Mouse (Mus musculus) left cerebral cortex, postnatal 14 days (tissue): ENCODE data around the gene Kif1b. TPM values are rescaled to one million over a fixed set of nuclear protein-coding genes. Genes with fewer than 3 reads are reported as not detected.
"Not testable (repeated sequence)": the region's sequence is repeated elsewhere in the genome, so short reads cannot be mapped to it uniquely, and the experiment has no call there.

Source experiments
- DNase-seq, 2 experiments: peaks; one replicate each; pipeline ENCODE4 v3.0.0; 2021 to 2022; ENCODE audit warnings: low spot score in 2 of 2, mixed read lengths in 1 of 2
- intact Hi-C: fragments of 180-260 bp; cut with DNase I; formaldehyde crosslinking; loops from one replicate; pipeline ENCODE4 v1.15.1; 2025
- total RNA-seq, 2 experiments: library from RNA; stranded (reverse); gene quantifications; 2 replicates each; pipeline ENCODE4 v1.2.3; 2021

Kif1b gene
- total RNA-seq, 2 experiments from 2014 or later: 412 to 453 TPM

DNA sequence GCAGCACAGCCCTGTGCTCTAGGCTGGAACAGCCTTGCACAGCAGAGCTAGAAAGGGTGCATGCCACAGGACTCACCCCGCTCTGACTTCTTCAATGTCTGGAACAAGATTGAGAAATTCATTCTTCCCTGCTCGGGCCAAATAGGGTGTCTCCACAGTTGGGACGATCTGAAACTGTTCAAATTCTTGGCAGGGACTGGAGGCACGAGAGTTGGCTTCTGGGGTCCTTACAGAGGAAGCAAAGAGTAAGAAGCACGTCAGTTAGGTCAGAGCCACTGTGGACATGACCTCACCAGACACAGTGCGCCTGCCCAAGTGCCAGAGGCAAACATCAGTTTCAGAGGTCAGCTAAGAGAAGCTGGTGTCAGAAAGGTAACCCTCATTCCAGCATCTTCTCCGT, 125.3 kb downstream of the Kif1b start:
- intact Hi-C loops: no loop called here
- DNase-seq: no peak

DNA sequence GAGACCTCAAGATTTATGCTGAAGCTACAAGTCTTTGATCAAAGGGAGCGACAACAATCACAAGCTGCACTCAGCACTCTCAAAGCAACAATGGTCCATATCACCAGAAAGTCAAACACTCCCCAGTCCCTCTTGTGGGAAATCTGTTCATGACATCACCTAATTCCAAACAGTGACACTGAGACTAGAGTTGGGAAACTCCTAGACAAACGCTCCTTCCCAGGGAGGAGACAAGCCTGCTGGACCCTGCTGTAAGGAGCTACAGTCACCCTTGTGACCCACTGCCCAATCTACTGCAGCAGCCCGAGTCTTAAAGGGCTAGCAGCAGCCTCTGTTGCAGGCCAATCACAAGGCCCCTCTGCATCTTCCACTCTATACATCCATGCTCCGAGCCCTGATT, 127.9 kb downstream of the Kif1b start:
- intact Hi-C loops: no loop called here
- no peak for DNase-seq

GRCm38 (mm10) chr4:149179160-149179559, 128.3 kb downstream of the Kif1b start:
- no peak for DNase-seq
- intact Hi-C loops: no loop called here

DNA sequence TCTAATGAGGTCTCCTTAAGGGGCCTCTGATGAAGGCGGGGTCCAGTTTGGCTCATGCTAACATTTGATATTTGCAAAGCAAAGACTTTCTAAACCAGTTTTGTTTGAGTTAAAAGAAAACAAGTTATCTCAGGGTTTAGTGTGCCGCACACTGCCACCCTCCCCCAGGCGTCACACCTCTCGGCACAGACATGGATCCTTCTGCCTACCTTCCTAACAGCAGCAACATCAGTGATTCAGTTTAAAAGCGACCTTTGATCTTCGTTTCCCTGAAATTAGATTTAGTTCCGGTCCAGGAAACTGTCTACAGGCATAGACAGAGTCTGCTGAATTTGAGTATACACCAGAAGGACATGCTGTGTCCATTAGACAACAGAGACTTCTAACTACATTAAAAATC, 129.2 kb downstream of the Kif1b start:
- DNase-seq: no peak

GRCm38 (mm10) chr4:149177046-149177445, 130.4 kb downstream of the Kif1b start:
- no peak for DNase-seq
- intact Hi-C loops: no loop called here

More for the DNA sequence above, 129.2 kb downstream of the Kif1b start:
- intact Hi-C loops: no loop called here

- intact Hi-C loops: no loop called here
- no peak for DNase-seq
Measured at GRCm38 (mm10) chr4:149176645-149177044, 130.8 kb downstream of the Kif1b start.

- DNase-seq: no peak
- intact Hi-C loops: no loop called here
Measured at GRCm38 (mm10) chr4:149173661-149174060, 133.8 kb downstream of the Kif1b start.

DNA sequence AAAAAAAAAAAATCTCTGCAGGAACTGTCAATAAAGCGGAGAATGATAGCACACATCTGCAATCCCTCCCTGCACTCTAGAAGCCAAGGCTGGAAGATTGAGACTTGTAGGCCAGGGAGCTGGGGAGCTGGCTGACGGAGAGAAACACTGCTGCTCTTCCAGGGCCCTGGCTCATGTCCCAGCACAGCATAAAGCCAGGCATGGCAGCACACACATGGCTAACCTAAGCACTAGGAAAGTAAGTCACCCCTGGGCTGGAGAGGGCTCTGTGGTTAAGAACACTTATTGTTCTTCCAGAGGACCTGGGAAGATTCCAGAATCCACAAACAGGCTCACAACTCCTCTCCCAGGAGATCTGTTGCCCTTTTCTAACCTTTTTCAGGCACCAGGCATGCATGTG, 134.8 kb downstream of the Kif1b start:
- no peak for DNase-seq
- intact Hi-C loops: no loop called here

DNA sequence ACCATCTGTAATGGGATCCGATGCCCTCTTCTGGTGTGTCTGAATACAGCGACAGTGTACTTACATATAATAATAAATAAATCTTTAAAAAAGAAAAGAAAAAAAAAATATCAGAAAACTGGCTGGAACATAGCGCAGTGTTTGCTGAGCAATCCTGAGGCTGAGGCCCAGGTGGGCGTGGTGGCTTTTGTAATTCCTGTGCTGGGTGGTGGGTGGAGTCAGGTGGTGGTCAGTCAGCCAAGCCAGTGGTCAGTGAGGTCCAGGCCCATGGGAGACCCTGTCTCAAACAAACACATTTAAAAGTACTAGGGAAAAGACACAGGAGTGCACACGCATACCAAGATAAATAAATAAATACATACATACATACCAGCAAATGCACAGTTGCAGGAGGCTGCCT, 135.4 kb downstream of the Kif1b start:
- intact Hi-C loops: no loop called here
- no peak for DNase-seq

GRCm38 (mm10) chr4:149171581-149171981, 135.9 kb downstream of the Kif1b start:
- DNase-seq: no peak
- intact Hi-C loops: no loop called here

- intact Hi-C loops: no loop called here
- no peak for DNase-seq
Measured at GRCm38 (mm10) chr4:149170394-149170931, 137.0 kb downstream of the Kif1b start.

DNA sequence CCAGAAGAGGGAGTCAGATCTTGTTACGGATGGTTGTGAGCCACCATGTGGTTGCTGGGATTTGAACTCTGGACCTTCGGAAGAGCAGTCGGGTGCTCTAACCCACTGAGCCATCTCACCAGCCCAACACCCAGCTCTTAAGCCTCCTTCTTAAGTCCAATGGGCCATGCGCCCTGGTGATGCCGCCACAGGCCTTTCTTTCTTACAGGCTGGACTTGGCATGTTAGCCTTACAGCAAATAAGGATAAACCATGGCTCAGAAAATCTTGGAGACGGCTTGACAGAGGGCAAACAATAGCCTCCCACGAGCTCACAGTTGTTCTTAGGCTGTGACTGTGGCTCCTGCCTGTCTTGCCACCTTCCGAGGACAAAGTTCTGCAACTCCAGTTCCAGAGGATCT, 137.6 kb downstream of the Kif1b start:
- intact Hi-C loops, DNase-seq: not testable (repeated sequence)

DNA sequence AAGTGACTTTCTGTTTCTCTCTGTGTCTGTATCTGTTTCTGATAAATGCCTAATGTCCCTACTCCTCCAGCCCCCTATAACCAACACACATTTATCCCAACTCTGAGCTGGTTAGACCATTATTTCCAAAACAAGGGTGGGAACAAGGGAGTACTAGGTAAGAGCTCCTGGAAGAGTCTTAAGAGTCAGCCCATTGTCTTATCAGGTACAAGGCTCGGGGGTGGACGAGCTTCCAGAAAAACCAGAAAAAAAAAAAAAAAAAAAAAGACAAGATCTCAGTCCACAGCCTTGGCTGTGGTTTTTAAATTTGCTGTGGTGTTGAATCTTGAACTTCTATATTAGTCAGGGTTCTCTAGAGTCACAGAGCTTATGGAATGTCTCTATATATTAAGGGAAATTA, 139.5 kb downstream of the Kif1b start:
- no peak for DNase-seq
- intact Hi-C loops: no loop called here

DNA sequence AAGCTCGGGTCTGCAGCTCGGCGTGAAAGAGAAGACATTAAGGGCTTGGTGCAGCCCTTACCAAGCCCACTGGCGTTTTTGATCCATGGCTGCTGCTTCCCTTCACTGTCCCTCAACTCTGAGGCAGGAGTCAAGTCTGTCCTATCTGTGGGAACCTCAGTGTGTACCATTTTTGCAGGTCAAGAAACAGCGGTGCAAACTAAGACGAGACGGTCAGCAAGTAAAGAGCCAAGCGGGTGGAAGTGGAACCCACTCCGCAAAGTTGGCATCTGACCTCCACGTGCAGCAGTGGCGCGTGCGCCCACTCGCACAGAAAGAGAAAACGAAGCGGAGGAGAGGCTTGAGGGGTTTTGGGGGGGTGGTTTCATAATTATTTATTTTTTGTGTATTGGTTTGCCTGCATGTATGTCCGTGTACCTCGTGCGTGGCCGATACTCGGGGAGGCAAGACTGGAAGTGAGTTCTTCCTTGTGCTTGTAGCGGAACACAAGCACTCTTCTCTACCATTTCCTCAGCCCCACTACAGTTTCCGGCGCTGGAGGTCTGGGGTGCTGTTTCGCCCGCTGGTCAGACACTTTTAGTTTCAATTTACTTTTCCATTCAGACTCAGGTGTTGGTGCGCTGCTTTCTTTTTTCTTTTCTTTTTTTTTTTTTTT, 140.4 kb downstream of the Kif1b start:
- intact Hi-C loops: no loop called here
- peak in 1 of 2 experiments; percentile 37 for DNase-seq

- peak; percentile 98 for DNase-seq
- intact Hi-C loops: no loop called here
Measured at GRCm38 (mm10) chr4:149166215-149166946, 141.1 kb downstream of the Kif1b start, which contains the start of gene Pgd. Pgd (minus strand) TSS chr4:149166771.

DNA sequence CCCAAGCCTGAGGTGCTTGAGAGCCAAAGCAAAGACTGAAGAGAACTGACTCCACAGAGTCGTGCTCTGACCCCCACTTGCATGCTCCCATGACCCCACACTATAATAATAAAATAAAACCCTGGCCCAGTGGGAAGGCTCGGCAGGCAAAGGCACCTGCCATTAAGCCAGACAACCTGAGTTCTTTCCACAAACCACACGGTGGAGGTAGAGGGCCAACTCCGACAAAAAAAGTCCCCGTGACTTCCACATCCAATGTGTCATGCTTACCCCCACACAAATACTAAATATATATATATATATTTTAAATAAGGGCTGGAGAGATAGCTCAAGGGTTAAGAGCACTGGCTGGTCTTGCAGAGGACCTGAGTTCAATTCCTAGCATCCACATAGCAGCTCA, 143.3 kb downstream of the Kif1b start:
- DNase-seq: no peak
- intact Hi-C loops: no loop called here

- intact Hi-C loops: no loop called here
- DNase-seq: no peak
Measured at GRCm38 (mm10) chr4:149163196-149163595, 144.3 kb downstream of the Kif1b start.

- DNase-seq: no peak
- intact Hi-C loops: no loop called here
Measured at GRCm38 (mm10) chr4:149161166-149161565, 146.3 kb downstream of the Kif1b start.

DNA sequence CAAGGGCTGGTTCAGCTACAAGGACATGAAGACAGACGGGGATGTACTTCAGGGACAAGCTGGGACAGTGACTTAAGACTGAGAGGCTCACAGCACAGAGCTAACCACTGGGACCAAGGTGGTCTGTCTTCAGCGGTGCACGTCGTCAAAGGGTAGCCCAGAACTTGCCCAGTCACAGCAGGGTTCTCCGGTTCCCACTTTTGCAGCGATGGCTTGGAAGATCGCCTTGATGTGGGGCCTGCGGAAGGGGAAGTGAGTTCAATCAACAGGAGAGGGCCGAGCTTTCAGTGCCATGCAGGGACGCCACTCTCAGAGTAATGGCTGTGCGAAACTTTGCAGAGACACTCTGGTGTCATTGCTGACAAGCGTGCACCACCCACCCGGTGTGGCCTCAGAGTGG, 147.6 kb downstream of the Kif1b start:
- intact Hi-C loops: no loop called here
- DNase-seq: no peak

- intact Hi-C loops: no loop called here
- DNase-seq: no peak
Measured at GRCm38 (mm10) chr4:149159203-149159602, 148.3 kb downstream of the Kif1b start.

GRCm38 (mm10) chr4:149157415-149157973, 150.0 kb downstream of the Kif1b start:
- DNase-seq: no peak
- intact Hi-C loops: no loop called here
